Mouse (Mus musculus): Measurements from ENCODE around the gene Rtl1.

DNA sequence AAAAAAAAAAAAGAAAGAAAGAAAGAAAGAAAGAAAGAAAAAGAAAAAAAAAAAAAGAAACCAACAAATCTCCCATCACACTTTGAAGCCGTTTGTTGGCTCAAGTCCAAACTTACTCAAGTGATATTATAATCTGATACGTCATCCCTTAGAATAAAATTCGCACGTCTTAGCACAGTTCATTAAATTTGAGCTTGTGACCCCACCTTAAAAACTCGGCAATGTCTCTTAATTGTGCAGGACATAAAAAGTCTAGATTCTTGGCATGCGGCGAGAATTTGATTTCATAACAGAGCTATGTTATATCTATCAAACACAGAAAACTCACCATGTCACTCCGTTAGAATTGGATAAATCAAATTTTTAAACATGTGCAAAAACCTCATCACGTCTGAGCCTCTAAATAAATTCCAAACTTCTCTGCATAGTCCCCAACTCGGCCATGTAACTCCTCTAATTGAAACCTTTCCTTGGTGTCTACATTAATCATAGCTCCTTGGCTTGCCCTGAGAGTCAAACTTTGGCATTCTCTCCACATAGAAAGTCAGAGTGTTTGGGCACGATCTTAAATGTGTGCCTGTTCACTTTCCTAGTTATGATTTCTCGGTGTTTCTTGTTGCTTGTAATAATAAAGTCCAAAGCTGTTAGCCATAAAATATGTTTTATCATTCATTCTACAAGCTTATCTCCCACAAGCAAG is 1.4 kb downstream of the Rtl1 start:
- TF ChIP-seq EP300 (IDR thresholded peaks at IDR 0.05; ENCODE audit: low read depth) (no peak), CTCF (IDR thresholded peaks at IDR 0.05; ENCODE audit: low read depth) (no peak)
